Mouse (Mus musculus) embryonic facial prominence, embryonic 10.5 days (tissue): ENCODE data around the gene Cyp2s1. TPM values are rescaled to one million over a fixed set of nuclear protein-coding genes. Genes with fewer than 3 reads are reported as not detected.
A peak's percentile ranks its signal among the peaks of the same experiment; 100 is the strongest.

Experiments
- DNase-seq: peaks from one replicate; pipeline ENCODE4 v3.0.0-alpha.2; 2017; ENCODE audit warnings: low spot score
- H3K27ac ChIP-seq: fragments of 300-500 bp; sonication (generic); replicated peaks from 2 replicates; pipeline ENCODE4 v1.5.1; 2016; ENCODE audit warnings: mild to moderate bottlenecking
- H3K27me3 ChIP-seq: fragments of 300-500 bp; sonication (generic); replicated peaks from 2 replicates; pipeline ENCODE4 v1.6.1; 2016; ENCODE audit warnings: low read depth, mild to moderate bottlenecking; ENCODE audit not compliant: poor library complexity, severe bottlenecking
- H3K36me3 ChIP-seq: fragments of 300-500 bp; sonication (generic); replicated peaks from 2 replicates; pipeline ENCODE4 v1.6.1; 2016; ENCODE audit warnings: mild to moderate bottlenecking, moderate library complexity
- H3K4me1 ChIP-seq: fragments of 300-500 bp; sonication (generic); 2 replicates; pipeline ENCODE4 v1.6.1; 2016
- H3K4me3 ChIP-seq: fragments of 300-500 bp; sonication (generic); 2 replicates; pipeline ENCODE4 v1.5.1; 2016; ENCODE audit warnings: mild to moderate bottlenecking, moderate library complexity
- H3K9me3 ChIP-seq: fragments of 300-500 bp; sonication (generic); 2 replicates; pipeline ENCODE4 v1.6.1; 2016; ENCODE audit warnings: mild to moderate bottlenecking
- WGBS: fragments of 180-500 bp; shearing (Covaris S2); methylation state at CpG from one replicate; pipeline ENCODE4 v1.1.7; 2016; 5-methylcytosine and 5-hydroxymethylcytosine counted together
- polyA plus RNA-seq: library from polyadenylated mRNA; unstranded; fragments of >200 nt; fragmentation: Nextera tagmentation; extraction: Ambion mirVana; gene quantifications from 2 replicates; pipeline ENCODE4 v1.2.1, GENCODE M21; 2016

The Cyp2s1 gene
- polyA plus RNA-seq, 1 experiment from 2014 or later: 2.5 TPM

DNA sequence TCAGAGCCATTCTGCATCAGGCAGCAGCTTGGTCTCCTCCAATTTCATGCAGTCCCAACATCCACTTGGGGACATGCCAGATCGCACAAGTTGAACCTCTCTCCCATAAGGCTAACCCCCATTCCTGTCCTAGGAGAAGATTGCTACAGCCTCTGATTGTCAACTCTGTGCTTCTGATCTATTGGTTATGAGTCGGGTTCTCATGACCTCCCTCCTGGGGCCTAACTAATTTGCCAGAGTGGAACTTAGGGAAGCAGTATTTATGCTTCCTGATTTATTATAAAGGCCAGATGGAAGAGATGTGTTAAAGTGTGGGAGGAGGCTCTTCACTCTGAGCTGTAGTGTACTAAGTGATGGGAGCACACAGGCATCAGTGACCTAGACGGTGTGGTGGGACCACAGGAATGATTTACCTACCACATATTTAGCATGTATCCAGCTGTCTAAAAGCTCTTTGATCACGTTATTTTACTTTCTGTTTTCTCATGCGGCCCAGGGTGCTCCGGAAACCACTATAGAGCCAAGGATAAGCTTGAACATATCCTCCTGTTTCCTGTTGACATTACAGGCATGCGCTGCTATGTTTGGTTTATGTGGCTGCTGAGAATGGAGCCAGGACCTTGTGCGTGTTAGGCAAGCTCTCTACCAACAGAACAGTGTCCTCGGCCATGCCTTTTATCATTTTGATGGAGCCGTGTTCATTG lies 18.6 kb upstream of the Cyp2s1 start:
- Histone ChIP-seq H3K9me3 (no peaks in the 10 kb centered on the region), H3K4me3 (no peak overlapping the region), H3K36me3 (no peaks in the 10 kb centered on the region), H3K4me1 (peaks cover 19% of the 10 kb centered on the region), H3K27ac (no peak overlapping the region), H3K27me3 (no peaks in the 10 kb centered on the region)
- 83% methylated on average over 10 of the region's 10 CpGs for WGBS
- DNase-seq: no peak

GRCm38 (mm10) chr7:25831557-25832530 lies 15.1 kb upstream of the Cyp2s1 start:
- peak overlapping the region; percentile 73 for H3K27ac ChIP-seq
- DNase-seq: no peak
- H3K4me1 ChIP-seq: peaks cover 36% of the 10 kb centered on the region
- no peaks in the 10 kb centered on the region for H3K36me3 ChIP-seq
- no peaks in the 10 kb centered on the region for H3K9me3 ChIP-seq
- no peaks in the 10 kb centered on the region for H3K27me3 ChIP-seq
- WGBS: 81% methylated on average over 10 of the region's 10 CpGs
- no peak overlapping the region for H3K4me3 ChIP-seq

DNA sequence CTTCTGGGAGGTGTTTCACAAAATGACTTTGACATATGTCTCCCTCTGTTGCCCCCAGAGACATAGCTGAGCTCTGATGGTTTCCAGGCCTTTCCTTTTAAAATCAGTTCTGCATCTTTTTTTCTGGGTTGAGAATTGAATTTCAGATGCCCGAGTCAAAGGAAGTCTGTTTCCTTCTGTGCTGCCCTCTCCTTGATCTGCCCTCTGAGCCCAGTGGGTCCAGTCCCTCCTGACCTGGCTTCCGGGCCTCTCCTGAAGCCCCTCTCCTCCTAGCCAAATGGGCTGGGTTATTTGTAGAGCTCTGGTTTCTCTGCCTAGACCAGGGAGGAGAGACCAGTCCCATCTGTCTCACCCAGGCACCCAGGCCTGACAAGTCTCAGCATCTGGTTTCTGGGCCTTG lies 13.5 kb upstream of the Cyp2s1 start:
- Histone ChIP-seq H3K4me3 (no peak overlapping the region), H3K27me3 (no peaks in the 10 kb centered on the region), H3K27ac (peak overlapping the region; percentile 73), H3K4me1 (peaks cover 38% of the 10 kb centered on the region), H3K9me3 (no peaks in the 10 kb centered on the region), H3K36me3 (no peaks in the 10 kb centered on the region)
- WGBS: 32% methylated on average over 2 of the region's 2 CpGs
- DNase-seq: peak; percentile 77

GRCm38 (mm10) chr7:25827199-25827598 lies 10.5 kb upstream of the Cyp2s1 start:
- no peaks in the 10 kb centered on the region for H3K27me3 ChIP-seq
- WGBS: 43% methylated on average over 3 of the region's 3 CpGs

DNA sequence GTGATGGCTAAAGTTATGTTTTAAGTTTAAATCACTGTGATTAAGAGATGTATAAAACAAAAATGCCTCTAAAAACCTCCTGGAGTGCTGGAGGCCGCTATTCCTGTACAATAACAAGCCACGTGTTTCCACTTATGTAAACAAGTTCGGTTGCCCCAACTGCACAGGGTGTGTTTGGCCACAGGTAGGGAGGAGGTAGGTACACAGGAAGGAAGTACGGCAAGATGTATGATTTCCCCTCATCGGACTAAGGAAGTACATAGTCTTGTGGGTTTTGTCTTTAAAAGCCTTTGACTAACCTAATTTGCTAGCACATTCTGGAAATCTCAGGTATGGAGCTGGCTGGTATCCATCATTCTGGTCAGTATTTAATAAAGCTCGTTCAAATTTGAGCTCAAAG lies 9.3 kb upstream of the Cyp2s1 start:
- no peak overlapping the region for H3K27ac ChIP-seq
- no peaks in the 10 kb centered on the region for H3K36me3 ChIP-seq
- H3K4me1 ChIP-seq: peaks cover 38% of the 10 kb centered on the region
- 78% methylated on average over 6 of the region's 6 CpGs for WGBS
- no peaks in the 10 kb centered on the region for H3K9me3 ChIP-seq
- no peaks in the 10 kb centered on the region for H3K27me3 ChIP-seq
- no peak for DNase-seq
- no peak overlapping the region for H3K4me3 ChIP-seq

More at GRCm38 (mm10) chr7:25827199-25827598, 10.5 kb upstream of the Cyp2s1 start:
- 0 out of 2 replicates have a peak overlapping the region, but pooled peaks have one; percentile 35 for H3K27ac ChIP-seq
- H3K36me3 ChIP-seq: no peaks in the 10 kb centered on the region
- DNase-seq: peak; percentile 30
- no peak overlapping the region for H3K4me3 ChIP-seq
- H3K4me1 ChIP-seq: peaks cover 49% of the 10 kb centered on the region
- no peaks in the 10 kb centered on the region for H3K9me3 ChIP-seq

DNA sequence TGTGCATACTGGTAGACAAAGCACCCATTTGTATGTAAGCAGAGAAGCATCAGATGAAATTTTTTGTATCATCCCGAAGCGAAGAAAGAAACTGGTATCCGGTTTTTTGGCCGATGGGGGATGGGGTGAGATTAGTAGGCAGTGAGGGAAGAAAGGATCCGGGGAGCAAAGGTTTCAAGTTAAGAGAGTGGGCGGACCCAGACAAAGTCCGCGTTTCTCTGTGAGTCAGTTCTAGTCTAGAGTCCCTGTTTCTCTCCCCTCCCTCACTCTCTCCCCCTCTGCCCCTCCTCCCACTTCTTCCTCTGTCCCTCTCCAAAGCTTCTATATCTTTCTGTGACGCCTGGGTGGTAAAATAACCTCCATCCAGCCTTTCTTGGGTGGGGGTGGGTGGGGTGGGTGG lies 8.3 kb upstream of the Cyp2s1 start:
- 44% methylated on average over 9 of the region's 9 CpGs for WGBS
- Histone ChIP-seq H3K9me3 (no peaks in the 10 kb centered on the region), H3K27ac (no peak overlapping the region), H3K36me3 (no peaks in the 10 kb centered on the region), H3K4me3 (no peak overlapping the region), H3K27me3 (no peaks in the 10 kb centered on the region), H3K4me1 (peaks cover 30% of the 10 kb centered on the region)
- no peak for DNase-seq

GRCm38 (mm10) chr7:25815571-25815970 lies 1.1 kb downstream of the Cyp2s1 start:
- Histone ChIP-seq H3K27me3 (peaks cover 40% of the 10 kb centered on the region), H3K27ac (peak overlapping the region; percentile 67; the same call in 1 of the 2 replicates), H3K4me3 (peak overlapping the region; percentile 65), H3K36me3 (no peaks in the 10 kb centered on the region), H3K9me3 (no peaks in the 10 kb centered on the region), H3K4me1 (peaks cover 17% of the 10 kb centered on the region)
- 26% methylated on average over 7 of the region's 7 CpGs for WGBS
- no peak for DNase-seq

GRCm38 (mm10) chr7:25814711-25815110 lies 2.0 kb downstream of the Cyp2s1 start:
- Histone ChIP-seq H3K27me3 (peaks cover 40% of the 10 kb centered on the region), H3K36me3 (no peaks in the 10 kb centered on the region), H3K27ac (no peak overlapping the region), H3K4me1 (peaks cover 17% of the 10 kb centered on the region), H3K9me3 (no peaks in the 10 kb centered on the region), H3K4me3 (no peak overlapping the region)
- no peak for DNase-seq
- 87% methylated on average over 9 of the region's 9 CpGs for WGBS

GRCm38 (mm10) chr7:25812195-25812594 lies 4.5 kb downstream of the Cyp2s1 start:
- no peaks in the 10 kb centered on the region for H3K9me3 ChIP-seq

DNA sequence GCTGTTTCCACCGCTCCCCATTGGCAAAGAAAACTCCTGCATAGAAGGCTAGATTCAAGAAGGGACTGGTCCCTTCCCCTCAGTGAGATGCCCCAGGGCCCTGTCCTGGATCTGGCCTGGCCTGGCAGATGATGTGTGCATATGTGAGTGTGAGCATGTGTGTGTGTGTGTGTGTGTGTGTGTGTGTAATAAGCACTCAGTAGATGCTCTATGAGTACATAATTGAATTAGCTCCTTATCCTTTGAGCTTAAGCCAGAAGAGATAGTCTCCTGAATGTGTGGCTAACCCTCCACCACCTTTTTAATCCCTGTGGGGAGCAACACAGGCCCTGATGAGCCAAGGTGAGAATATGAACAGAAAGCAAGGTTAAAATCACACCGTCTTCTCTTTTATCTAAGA lies 5.0 kb downstream of the Cyp2s1 start:
- Histone ChIP-seq H3K4me1 (peaks cover 16% of the 10 kb centered on the region), H3K4me3 (no peak overlapping the region), H3K9me3 (no peaks in the 10 kb centered on the region), H3K27ac (no peak overlapping the region), H3K36me3 (no peaks in the 10 kb centered on the region), H3K27me3 (peaks cover 28% of the 10 kb centered on the region)
- WGBS: 83% methylated on average over 2 of the region's 2 CpGs
- DNase-seq: no peak

More at GRCm38 (mm10) chr7:25812195-25812594, 4.5 kb downstream of the Cyp2s1 start:
- 80% methylated on average over 1 of the region's 1 CpGs for WGBS
- Histone ChIP-seq H3K4me1 (peaks cover 17% of the 10 kb centered on the region), H3K27ac (no peak overlapping the region), H3K27me3 (peaks cover 32% of the 10 kb centered on the region), H3K4me3 (no peak overlapping the region), H3K36me3 (no peaks in the 10 kb centered on the region)
- no peak for DNase-seq

DNA sequence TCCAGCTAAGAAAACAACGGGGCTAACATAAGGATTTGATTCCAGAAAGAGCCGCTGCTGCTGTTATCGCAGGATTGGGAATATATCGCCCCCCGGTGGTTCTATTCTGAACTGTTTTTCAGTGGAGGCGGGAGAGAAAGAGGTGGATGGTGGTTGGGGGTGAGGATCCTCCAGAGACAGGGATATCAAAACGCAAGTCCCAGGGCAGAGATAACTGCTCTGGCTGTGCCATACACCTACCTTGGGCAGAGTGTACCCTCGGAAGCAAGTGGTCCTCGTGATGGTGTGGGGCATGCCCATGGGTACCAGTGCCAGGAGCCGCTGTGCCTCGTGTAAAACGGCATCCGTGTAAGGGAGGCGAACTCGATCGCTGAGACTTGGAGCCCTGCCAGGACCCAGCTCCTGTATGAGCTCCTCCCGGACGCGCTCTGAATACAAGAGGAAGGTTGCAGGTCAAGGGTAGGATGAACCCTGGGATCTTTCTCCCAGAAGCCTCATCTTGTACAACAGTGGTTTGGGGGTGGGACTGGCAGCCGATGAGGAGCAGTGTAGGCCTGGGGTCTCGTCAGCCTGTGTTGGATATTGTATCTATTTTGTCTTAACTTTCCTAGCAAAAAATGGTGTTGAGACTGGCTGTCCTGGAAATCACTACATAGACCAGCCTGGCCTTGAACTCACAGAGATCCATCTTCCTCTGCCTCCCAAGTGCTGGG lies 10.9 kb downstream of the Cyp2s1 start:
- no peaks in the 10 kb centered on the region for H3K9me3 ChIP-seq
- peak overlapping the region; percentile 28 for H3K4me3 ChIP-seq
- peak; percentile 83 for DNase-seq
- 30% methylated on average over 21 of the region's 21 CpGs for WGBS
- H3K4me1 ChIP-seq: peaks cover 30% of the 10 kb centered on the region
- peak overlapping the region; percentile 55 for H3K27ac ChIP-seq
- no peaks in the 10 kb centered on the region for H3K27me3 ChIP-seq
- no peaks in the 10 kb centered on the region for H3K36me3 ChIP-seq

- no peak overlapping the region for H3K27ac ChIP-seq
- H3K27me3 ChIP-seq: no peaks in the 10 kb centered on the region
- DNase-seq: no peak
- H3K9me3 ChIP-seq: no peaks in the 10 kb centered on the region
- H3K36me3 ChIP-seq: no peaks in the 10 kb centered on the region
- 77% methylated on average over 4 of the region's 4 CpGs for WGBS
- H3K4me3 ChIP-seq: no peak overlapping the region
- H3K4me1 ChIP-seq: peaks cover 30% of the 10 kb centered on the region
These were observed 11.9 kb downstream of the Cyp2s1 start for GRCm38 (mm10) chr7:25804792-25805191.
